Mouse (Mus musculus): ENCODE results near the gene Spaca3. TPM values are rescaled to one million over a fixed set of nuclear protein-coding genes. Genes with fewer than 3 reads are reported as not detected.

Spaca3 gene
- polyA plus RNA-seq, 1 experiment from 2014 or later, result not detected

DNA sequence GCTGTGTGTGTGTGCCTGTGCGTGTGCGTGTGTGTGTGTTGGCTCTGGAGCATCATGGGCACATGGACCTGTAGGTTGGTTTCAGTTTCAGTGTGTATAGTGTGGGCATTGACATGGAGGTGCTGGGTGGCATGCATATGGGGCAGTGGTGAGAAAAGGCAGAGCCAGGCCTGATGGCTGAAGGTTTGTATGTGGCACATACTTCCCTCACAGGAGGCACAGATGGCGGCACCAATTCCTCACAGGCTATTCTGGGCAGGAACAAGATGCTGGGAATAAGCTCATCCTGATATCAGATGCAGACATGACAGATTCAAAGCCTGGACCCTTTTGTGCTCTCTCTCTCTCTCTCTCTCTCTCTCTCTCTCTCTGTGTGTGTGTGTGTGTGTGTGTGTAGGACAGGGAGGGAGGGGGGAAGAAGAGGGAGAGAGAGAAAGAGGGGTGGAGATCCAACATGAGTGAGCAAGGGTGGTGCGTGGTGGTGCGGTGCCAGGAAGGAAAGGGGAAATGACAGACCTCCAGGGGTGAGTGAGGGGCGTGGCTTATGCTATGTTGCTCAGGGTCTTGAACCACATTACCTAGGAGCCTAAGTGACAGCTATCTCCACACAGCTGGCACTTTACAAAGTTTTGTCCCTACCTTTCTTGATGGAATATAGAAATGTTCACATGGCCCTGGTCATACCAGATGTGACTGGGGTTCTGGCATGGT, 26.5 kb downstream of the Spaca3 start:
- Histone ChIP-seq H3K27ac (ENCODE audit: low read length) (no peak overlapping the region), H3K9me3 (replicated peaks; ENCODE audit: control insufficient read depth, low read length, poor library complexity, severe bottlenecking) (no peaks in the 10 kb centered on the region), H3K9ac (ENCODE audit: low read depth, low read length) (no peak overlapping the region), H3K4me3 (ENCODE audit: low read depth, low read length) (no peak overlapping the region), H3K27me3 (ENCODE audit: control insufficient read depth, insufficient read depth, low read depth, low read length) (no peaks in the 10 kb centered on the region), H3K4me1 (ENCODE audit: control insufficient read depth, insufficient read depth, low read length) (no peaks in the 10 kb centered on the region), H3K36me3 (ENCODE audit: control insufficient read depth, insufficient read depth, low read length) (no peaks in the 10 kb centered on the region), H3K4me2 (ENCODE audit: low read length) (no peak overlapping the region)
- WGBS, result 93% methylated on average over 6 of the region's 6 CpGs
- ATAC-seq, result no peak

DNA sequence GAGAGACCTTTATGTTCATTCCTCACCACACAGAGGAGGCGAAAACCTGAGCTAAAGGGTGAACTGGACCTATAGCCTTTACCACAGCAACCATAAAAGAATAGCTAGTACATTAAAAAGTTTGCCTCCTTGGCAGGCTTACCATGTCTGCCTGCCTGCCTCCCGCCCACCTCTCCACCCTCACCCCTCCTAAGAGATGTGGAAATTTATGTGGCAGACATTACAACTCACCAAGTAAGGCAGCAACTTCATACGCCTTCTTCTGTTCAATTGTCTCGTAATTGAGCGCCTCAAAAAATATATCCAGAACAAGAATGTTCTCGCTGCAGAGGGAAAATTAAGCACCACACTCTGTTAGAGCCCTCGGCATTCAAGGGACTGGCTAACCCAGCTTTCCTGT, 28.2 kb downstream of the Spaca3 start:
- ATAC-seq, result no peak
- H3K4me1 ChIP-seq (ENCODE audit: control insufficient read depth, insufficient read depth, low read length), result no peaks in the 10 kb centered on the region
- no peak overlapping the region for H3K27ac ChIP-seq (ENCODE audit: low read length)
- no peaks in the 10 kb centered on the region for H3K9me3 ChIP-seq (replicated peaks; ENCODE audit: control insufficient read depth, low read length, poor library complexity, severe bottlenecking)
- H3K27me3 ChIP-seq (ENCODE audit: control insufficient read depth, insufficient read depth, low read depth, low read length), result no peaks in the 10 kb centered on the region
- no peak overlapping the region for H3K9ac ChIP-seq (ENCODE audit: low read depth, low read length)
- 87% methylated on average over 7 of the region's 7 CpGs for WGBS
- H3K4me3 ChIP-seq (ENCODE audit: low read depth, low read length), result no peak overlapping the region
- H3K36me3 ChIP-seq (ENCODE audit: control insufficient read depth, insufficient read depth, low read length), result no peaks in the 10 kb centered on the region
- no peak overlapping the region for H3K4me2 ChIP-seq (ENCODE audit: low read length)

DNA sequence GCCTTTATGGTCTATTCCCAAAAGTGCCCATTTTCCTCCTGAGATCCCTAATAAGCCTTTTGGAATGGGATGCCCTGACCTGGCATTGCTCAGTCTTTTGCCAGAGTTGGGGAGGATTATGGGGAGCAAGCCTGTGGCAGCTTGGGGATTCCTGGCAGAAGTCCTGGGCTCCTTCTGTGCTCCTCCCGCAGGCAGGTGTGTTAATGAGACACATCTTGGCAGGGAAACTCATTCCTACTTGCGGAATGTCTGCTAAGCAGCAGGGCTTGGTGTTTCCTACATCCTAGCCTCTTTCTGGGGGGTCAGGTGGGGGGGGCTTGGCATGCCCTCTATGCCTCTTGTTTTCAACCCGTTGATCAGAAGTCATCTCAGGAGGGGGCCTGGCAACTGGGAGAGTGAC, 28.9 kb downstream of the Spaca3 start:
- Histone ChIP-seq H3K36me3 (ENCODE audit: control insufficient read depth, insufficient read depth, low read length) (no peaks in the 10 kb centered on the region), H3K27ac (ENCODE audit: low read length) (no peak overlapping the region), H3K4me2 (ENCODE audit: low read length) (no peak overlapping the region), H3K9ac (ENCODE audit: low read depth, low read length) (no peak overlapping the region), H3K27me3 (ENCODE audit: control insufficient read depth, insufficient read depth, low read depth, low read length) (no peaks in the 10 kb centered on the region), H3K4me3 (ENCODE audit: low read depth, low read length) (no peak overlapping the region), H3K9me3 (replicated peaks; ENCODE audit: control insufficient read depth, low read length, poor library complexity, severe bottlenecking) (no peaks in the 10 kb centered on the region), H3K4me1 (ENCODE audit: control insufficient read depth, insufficient read depth, low read length) (no peaks in the 10 kb centered on the region)
- WGBS, result 62% methylated on average over 3 of the region's 3 CpGs
- ATAC-seq, result no peak

DNA sequence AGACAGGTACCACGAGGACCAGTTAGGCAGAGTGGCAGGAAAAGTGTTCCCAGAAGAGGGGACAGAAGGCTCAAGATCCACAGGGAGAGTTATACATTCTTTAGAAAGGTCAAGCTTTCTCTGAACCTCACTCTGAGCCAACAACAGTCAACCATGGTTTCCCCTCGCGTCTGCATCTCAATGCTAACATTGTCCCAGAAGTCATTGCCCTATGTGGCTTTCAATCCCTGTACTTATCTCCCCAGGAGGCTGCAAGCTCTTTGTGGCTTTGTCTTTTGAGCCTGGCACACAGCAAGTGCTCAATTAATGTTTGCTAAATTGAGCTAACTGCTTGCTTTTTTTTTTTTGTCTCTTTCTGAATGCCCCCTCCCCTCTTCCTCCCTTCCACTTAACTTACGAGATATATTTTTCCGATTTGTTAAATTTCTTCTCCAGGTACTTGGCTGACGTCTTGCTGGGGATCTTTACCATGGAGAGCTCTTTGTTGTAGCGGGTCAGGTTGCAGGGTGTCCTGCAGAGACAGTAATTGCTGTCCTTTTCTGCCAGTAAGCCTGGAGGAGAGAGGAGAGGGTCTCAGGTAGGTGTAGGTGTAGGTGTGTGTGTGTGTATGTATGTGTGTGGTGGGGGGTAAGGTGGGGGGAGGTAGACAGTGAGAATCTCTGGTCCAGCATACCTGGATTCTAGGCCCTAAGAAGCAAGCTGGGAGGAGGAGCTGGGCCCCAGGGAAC, 31.3 kb downstream of the Spaca3 start:
- Histone ChIP-seq H3K9ac (ENCODE audit: low read depth, low read length) (no peak overlapping the region), H3K27ac (ENCODE audit: low read length) (no peak overlapping the region), H3K4me3 (ENCODE audit: low read depth, low read length) (no peak overlapping the region), H3K4me2 (ENCODE audit: low read length) (no peak overlapping the region), H3K27me3 (ENCODE audit: control insufficient read depth, insufficient read depth, low read depth, low read length) (no peaks in the 10 kb centered on the region), H3K9me3 (replicated peaks; ENCODE audit: control insufficient read depth, low read length, poor library complexity, severe bottlenecking) (no peaks in the 10 kb centered on the region), H3K4me1 (ENCODE audit: control insufficient read depth, insufficient read depth, low read length) (no peaks in the 10 kb centered on the region), H3K36me3 (ENCODE audit: control insufficient read depth, insufficient read depth, low read length) (no peaks in the 10 kb centered on the region)
- WGBS, result 9% methylated on average over 7 of the region's 7 CpGs
- no peak for ATAC-seq

DNA sequence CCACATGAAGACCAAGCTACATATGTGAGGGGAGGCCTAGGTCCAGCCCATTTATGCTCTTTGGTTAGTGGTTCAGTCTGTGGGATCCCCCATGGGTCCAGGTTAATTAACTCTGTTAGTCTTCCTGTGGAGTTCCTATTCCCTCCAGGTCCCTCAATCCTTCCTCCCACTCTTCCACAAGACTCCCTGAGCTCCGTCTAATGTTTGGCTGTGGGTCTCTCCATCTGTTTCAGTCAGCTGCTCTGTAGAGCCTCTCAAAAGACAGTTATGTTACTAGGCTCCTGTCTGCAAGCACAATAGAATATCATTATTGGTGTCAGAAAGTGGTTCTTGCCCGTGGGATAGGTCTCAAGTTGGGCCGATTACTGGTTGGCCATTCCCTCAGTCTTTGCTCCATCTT, 37.7 kb downstream of the Spaca3 start:
- H3K9me3 ChIP-seq (replicated peaks; ENCODE audit: control insufficient read depth, low read length, poor library complexity, severe bottlenecking), result no peaks in the 10 kb centered on the region
- no peaks in the 10 kb centered on the region for H3K4me1 ChIP-seq (ENCODE audit: control insufficient read depth, insufficient read depth, low read length)
- no peak overlapping the region for H3K9ac ChIP-seq (ENCODE audit: low read depth, low read length)
- no peak overlapping the region for H3K27ac ChIP-seq (ENCODE audit: low read length)
- H3K4me3 ChIP-seq (ENCODE audit: low read depth, low read length), result no peak overlapping the region
- no peak for ATAC-seq
- H3K4me2 ChIP-seq (ENCODE audit: low read length), result no peak overlapping the region
- H3K36me3 ChIP-seq (ENCODE audit: control insufficient read depth, insufficient read depth, low read length), result no peaks in the 10 kb centered on the region
- 85% methylated on average over 3 of the region's 3 CpGs for WGBS
- H3K27me3 ChIP-seq (ENCODE audit: control insufficient read depth, insufficient read depth, low read depth, low read length), result no peaks in the 10 kb centered on the region

DNA sequence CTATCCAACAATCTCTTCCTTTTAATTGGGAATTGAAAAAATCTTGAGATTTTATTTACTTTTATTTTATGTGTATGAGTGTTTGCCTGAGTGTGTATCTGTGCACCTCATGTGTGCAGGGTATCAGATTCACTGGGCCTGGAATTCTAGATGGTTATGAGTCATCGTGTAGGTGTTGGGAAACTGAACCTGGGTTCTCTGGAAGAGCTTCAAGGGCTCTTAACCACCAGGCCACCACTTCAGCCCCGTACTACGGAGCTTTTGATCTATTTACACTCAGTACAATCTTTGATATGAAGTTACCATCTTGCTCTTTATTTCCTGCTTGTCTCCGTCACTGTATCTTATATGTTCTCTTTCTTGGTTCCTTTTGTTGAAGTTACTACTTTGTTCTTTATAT, 42.4 kb downstream of the Spaca3 start:
- Histone ChIP-seq H3K4me3 (ENCODE audit: low read depth, low read length) (no peak overlapping the region), H3K36me3 (ENCODE audit: control insufficient read depth, insufficient read depth, low read length) (no peaks in the 10 kb centered on the region), H3K4me1 (ENCODE audit: control insufficient read depth, insufficient read depth, low read length) (no peaks in the 10 kb centered on the region), H3K4me2 (ENCODE audit: low read length) (no peak overlapping the region), H3K9me3 (replicated peaks; ENCODE audit: control insufficient read depth, low read length, poor library complexity, severe bottlenecking) (no peaks in the 10 kb centered on the region), H3K9ac (ENCODE audit: low read depth, low read length) (no peak overlapping the region), H3K27me3 (ENCODE audit: control insufficient read depth, insufficient read depth, low read depth, low read length) (no peaks in the 10 kb centered on the region), H3K27ac (ENCODE audit: low read length) (no peak overlapping the region)
- 88% methylated on average over 4 of the region's 4 CpGs for WGBS
- ATAC-seq, result no peak

DNA sequence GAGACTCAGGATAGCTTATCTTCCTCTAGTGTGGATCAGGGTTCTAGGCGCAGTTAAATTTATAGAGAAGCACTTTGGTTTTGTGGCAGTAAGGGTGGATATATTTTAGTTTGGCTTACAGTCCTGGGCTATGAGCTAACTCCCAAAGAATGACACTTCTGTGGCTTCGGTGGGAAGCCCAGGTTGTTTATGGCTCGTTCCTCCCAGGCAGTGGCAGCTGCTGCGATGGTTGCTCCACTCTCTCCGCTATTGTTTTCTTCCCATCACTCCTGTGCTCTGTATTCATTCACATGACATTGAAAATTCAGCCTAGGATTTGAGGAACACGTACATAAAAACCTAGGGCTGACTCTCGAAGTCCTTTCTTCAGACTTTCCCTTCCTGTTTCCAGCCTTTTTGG, 44.5 kb downstream of the Spaca3 start:
- Histone ChIP-seq H3K4me1 (ENCODE audit: control insufficient read depth, insufficient read depth, low read length) (no peaks in the 10 kb centered on the region), H3K36me3 (ENCODE audit: control insufficient read depth, insufficient read depth, low read length) (no peaks in the 10 kb centered on the region), H3K27me3 (ENCODE audit: control insufficient read depth, insufficient read depth, low read depth, low read length) (no peaks in the 10 kb centered on the region), H3K27ac (ENCODE audit: low read length) (no peak overlapping the region), H3K4me3 (ENCODE audit: low read depth, low read length) (no peak overlapping the region), H3K9ac (ENCODE audit: low read depth, low read length) (no peak overlapping the region), H3K4me2 (ENCODE audit: low read length) (no peak overlapping the region), H3K9me3 (replicated peaks; ENCODE audit: control insufficient read depth, low read length, poor library complexity, severe bottlenecking) (no peaks in the 10 kb centered on the region)
- no peak for ATAC-seq
- WGBS, result 68% methylated on average over 7 of the region's 7 CpGs

DNA sequence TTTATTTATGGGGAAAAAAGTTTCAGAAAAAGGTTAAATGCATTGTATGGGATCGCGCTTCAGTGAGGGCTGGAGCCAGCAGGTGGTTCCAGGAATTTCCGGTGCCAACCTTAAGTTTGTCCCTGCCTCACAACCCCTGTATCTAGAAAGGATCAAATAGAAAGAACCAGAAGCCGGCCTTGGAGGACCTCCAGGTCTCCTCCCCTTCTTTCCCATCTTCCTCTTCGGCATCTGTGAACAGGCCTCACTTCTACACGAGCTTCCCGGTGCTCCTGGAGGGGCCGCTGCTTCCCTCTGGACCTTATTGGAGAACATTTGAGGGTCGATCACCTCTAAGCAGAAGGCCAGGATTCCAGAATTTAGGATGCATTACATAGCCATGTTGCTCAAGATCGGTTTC, 45.3 kb downstream of the Spaca3 start:
- WGBS, result 90% methylated on average over 10 of the region's 10 CpGs
- no peaks in the 10 kb centered on the region for H3K36me3 ChIP-seq (ENCODE audit: control insufficient read depth, insufficient read depth, low read length)
- no peak overlapping the region for H3K4me3 ChIP-seq (ENCODE audit: low read depth, low read length)
- no peaks in the 10 kb centered on the region for H3K4me1 ChIP-seq (ENCODE audit: control insufficient read depth, insufficient read depth, low read length)
- no peak overlapping the region for H3K9ac ChIP-seq (ENCODE audit: low read depth, low read length)
- H3K4me2 ChIP-seq (ENCODE audit: low read length), result no peak overlapping the region
- no peak overlapping the region for H3K27ac ChIP-seq (ENCODE audit: low read length)
- no peak for ATAC-seq
- no peaks in the 10 kb centered on the region for H3K27me3 ChIP-seq (ENCODE audit: control insufficient read depth, insufficient read depth, low read depth, low read length)
- no peaks in the 10 kb centered on the region for H3K9me3 ChIP-seq (replicated peaks; ENCODE audit: control insufficient read depth, low read length, poor library complexity, severe bottlenecking)

DNA sequence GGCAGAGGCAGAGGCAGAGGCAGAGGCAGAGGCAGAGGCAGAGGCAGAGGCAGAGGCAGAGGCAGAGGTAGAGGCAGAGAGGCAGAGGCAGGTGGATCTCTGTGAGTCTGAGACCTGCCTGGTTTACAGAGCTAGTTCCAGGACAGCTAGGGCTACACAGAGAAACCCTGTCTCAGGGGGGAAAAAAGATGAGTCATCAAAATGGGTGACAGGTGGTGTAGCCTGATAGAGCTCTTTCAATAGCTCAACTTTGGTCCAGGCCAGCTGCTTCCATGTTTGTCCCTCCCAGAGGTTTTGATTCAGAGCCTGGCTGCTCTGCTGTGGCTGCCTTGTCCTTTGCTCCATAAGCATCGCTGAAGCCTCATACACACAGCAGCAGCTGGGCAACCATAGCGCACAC, 46.4 kb downstream of the Spaca3 start:
- WGBS, result 56% methylated on average over 2 of the region's 2 CpGs
- Histone ChIP-seq H3K27ac (ENCODE audit: low read length) (no peak overlapping the region), H3K36me3 (ENCODE audit: control insufficient read depth, insufficient read depth, low read length) (no peaks in the 10 kb centered on the region), H3K4me3 (ENCODE audit: low read depth, low read length) (no peak overlapping the region), H3K9me3 (replicated peaks; ENCODE audit: control insufficient read depth, low read length, poor library complexity, severe bottlenecking) (no peaks in the 10 kb centered on the region), H3K4me1 (ENCODE audit: control insufficient read depth, insufficient read depth, low read length) (no peaks in the 10 kb centered on the region), H3K9ac (ENCODE audit: low read depth, low read length) (no peak overlapping the region), H3K4me2 (ENCODE audit: low read length) (no peak overlapping the region), H3K27me3 (ENCODE audit: control insufficient read depth, insufficient read depth, low read depth, low read length) (no peaks in the 10 kb centered on the region)
- no peak for ATAC-seq
